Mouse (Mus musculus) kidney, postnatal 14 days (tissue): ENCODE data around the gene Lrrc32.

Source experiments
- DNase-seq: peaks from one replicate; pipeline ENCODE4 v3.0.0; 2022; ENCODE audit warnings: mixed read lengths

The Lrrc32 gene

GRCm38 (mm10) chr7:98489131-98489530, at the start of gene Lrrc32:
Gene Lrrc32 (plus strand): TSS chr7:98489283.
- no peak for DNase-seq

GRCm38 (mm10) chr7:98439956-98440466, 49.1 kb upstream of the Lrrc32 start, which contains the start of gene Gucy2d:
Gene Gucy2d (plus strand): TSS chr7:98440416.
- DNase-seq, result no peak

GRCm38 (mm10) chr7:98446873-98447272, 42.2 kb upstream of the Lrrc32 start:
- no peak for DNase-seq

- DNase-seq, result peak; percentile 25
Observed at GRCm38 (mm10) chr7:98447585-98448308, 41.3 kb upstream of the Lrrc32 start.

- no peak for DNase-seq
Observed at GRCm38 (mm10) chr7:98448309-98448630, 40.8 kb upstream of the Lrrc32 start.

GRCm38 (mm10) chr7:98449696-98450095, 39.4 kb upstream of the Lrrc32 start:
- DNase-seq, result no peak

DNA sequence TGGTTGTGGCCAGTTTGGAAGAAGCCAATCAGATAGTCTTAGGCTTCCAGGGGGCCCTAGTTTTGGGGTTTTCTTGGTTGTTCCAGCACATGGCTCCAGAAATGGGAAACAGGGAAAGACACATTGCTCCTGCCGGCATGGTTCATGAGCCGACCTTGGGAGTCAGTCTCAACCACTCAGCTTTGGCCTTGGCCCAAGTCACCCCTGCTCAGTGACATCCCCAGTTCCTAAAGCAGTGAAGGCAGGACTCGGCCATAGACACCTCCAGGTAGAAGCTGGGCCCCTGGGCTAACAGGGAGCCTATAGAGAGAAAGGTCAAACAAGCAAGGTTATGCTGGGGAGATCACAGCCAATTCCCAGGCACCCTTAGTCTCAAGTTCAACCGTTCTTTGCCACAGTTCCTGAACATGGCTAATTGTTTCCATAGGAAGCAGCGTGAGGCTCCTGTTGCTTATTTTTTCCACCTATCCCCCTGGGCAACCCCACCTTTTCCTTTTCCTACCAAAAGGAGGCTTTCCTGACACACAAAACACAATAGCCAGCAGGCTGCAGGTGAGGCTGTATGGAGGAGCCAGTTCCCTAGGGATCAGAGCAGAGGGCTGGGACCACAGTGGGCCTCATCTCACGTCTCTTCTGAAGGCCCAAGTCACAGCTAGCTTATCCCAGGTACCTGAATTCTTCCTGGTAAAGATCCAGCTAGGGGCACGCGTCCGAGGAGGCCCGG, 34.5 kb upstream of the Lrrc32 start:
- no peak for DNase-seq

- no peak for DNase-seq
Observed at GRCm38 (mm10) chr7:98460319-98460718, 28.8 kb upstream of the Lrrc32 start.

- no peak for DNase-seq
Observed at GRCm38 (mm10) chr7:98469089-98469488, 20.0 kb upstream of the Lrrc32 start.

DNA sequence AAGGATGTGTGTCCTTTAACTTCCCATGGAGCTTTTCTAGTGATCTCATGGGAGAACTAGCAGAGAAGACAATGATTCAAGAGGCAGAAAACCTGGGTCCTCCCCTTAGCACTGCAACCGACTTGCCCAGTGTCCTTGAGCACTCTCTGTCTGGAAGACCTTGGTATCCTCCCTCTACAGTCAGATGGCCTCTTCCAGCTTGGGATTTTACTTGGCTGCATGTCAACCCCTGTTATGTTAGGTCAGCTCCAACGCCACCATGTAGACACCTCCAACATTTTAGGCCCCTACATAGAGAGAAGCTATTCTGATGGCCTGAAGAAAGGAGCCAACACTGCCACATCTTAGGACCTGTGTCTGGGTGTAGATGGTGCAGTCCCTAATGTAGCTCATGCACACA, 16.6 kb upstream of the Lrrc32 start:
- DNase-seq, result no peak

DNA sequence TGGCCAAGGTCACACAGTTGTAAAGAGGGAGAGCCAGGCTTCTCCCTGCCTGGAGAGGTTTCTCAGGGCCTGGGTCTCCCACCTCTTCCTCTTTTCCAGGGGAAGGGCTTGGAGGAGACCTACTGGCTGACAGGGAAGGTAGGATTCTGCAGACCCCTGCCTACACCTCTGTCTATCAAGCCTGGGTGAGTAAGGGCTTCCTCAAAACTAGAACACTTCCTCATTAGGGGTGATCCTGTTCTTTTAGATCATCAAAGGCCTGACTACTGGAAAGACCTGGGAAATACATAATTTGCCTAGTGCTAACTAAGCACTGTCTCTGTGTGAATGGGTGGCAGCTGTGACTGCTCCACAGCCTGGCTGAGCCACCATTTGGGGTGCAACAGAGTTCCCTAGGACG, 14.5 kb upstream of the Lrrc32 start:
- no peak for DNase-seq

GRCm38 (mm10) chr7:98477153-98477552, 11.9 kb upstream of the Lrrc32 start:
- DNase-seq, result no peak

DNA sequence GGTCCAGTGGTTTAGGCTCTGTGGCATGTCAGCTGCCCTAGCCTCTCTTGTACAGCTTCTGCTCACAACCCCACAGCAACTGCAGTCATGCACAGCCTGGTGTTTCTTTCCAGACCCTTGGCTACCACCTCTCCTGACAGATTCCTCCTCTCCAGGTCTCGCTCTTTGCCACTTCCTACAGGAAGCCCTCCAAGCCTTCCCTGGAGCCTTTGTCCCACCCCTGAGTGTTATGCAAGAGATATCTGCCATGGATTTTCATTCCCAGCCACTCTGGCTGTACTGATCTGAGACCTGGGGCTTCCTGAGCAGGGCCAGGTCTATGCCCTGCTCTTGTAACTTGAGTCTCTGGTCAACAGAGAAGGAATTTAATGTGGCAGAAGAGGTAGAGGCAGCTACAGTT, 8.6 kb upstream of the Lrrc32 start:
- DNase-seq, result no peak

DNA sequence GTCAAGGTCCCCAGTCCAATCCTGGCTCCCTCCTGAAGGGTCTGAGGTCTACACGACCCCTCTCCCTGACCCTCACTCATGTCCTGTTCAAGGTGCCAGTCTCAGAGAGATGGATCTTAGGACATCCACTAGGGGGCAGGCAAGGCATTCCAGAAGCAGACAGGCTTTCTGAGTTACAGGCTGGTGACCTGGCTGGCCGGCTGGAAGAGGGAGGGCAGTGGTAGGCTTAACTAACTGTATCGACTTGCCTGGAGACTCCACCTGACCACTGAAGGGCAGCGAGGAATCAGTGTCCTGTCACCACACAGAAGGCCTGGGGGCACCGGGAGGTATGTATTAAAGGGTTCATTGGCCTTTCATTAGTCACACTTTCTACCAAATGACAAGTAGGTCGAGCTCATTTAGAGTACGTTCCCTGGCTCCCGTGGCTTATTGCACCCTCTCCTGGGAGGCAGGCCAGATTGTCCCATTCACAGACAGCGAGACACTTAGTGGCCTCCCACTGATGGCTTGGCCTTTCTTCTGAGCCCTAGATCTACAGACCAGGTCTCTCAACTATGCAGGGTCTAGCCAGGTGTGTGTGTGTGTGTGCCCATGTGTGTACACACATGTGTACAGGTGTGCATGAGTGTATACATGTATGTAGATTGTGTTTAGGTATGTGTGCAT, 7.9 kb upstream of the Lrrc32 start:
- peak; percentile 87 for DNase-seq

- DNase-seq, result no peak
Observed at GRCm38 (mm10) chr7:98481861-98482260, 7.2 kb upstream of the Lrrc32 start.

DNA sequence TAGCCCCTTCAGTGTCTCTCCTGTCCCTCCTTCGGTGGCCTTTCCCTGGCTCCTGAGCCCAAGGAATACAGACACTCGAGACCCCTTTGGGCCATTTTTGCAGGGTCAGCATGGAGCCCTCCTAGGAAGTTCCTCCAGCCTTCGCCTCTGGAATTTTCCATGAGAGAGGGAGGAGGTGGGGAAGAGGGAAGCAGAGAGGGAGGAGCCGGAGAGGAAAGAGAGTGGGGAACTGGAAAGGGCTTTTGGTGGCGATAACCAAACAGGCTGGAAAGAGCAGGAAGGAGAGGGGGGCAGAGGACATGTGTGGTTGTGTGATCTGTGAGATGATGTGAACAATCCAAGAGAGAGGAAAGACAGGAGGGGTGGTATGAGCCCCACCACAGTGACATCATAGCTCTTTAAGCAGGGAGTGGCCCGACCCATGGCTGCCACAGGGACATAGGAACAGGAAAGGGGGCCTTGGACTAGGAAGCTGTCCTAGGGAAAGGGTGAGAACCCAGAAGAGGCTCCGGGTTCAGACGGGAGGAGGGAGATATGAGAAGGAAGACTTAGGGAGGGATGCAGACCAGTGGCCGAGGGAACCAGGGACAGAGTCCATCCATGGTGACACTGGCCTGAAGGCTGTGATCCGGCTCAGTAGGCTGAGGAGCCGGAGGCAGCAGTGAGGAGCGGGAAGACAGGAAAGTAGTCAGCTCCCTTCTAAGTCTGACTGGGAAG, 6.4 kb upstream of the Lrrc32 start:
- peak; percentile 54 for DNase-seq

GRCm38 (mm10) chr7:98483268-98483607, 5.8 kb upstream of the Lrrc32 start:
- no peak for DNase-seq

GRCm38 (mm10) chr7:98484878-98485277, 4.2 kb upstream of the Lrrc32 start:
- no peak for DNase-seq

DNA sequence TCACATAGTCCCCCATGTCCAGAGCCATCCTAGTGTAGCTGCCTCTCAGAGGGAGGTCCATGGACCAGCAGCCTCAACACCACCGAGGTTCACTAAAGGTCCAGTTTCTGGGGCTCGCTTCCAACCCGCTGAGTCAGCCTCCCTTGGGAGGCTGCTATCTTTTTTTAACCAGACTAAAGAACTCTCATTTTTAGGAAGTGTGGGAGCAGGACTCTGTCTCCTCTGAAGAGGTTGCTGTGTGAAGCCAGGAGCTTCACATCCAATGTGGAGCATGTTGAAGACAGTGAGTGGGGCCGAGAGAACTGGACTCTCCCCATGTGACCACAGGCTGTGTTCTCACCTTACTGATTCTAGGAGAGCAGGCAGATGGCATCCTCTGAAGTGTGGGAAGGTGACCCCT, 3.6 kb upstream of the Lrrc32 start:
- no peak for DNase-seq

DNA sequence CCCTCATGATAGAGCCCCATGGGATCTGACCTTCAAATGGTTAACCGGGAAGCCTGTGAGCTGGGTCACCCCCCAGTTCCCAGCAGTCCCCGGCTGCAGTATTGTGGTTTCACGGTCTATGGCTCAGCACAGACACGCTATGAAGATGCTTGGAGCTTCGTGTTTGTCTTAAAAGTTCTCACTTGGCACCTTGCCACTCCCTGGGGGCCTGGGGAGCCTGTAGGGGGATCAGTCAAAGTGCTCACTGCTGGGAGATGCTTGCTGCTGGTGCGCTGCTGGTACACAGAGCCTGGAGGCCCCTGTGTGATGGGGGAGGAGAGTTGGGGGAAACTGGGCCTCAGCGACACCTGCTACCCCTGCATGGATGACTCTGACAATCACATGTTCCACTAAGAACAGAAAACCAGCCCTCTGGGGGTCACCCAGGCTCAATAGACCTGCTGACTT, 2.6 kb upstream of the Lrrc32 start:
- DNase-seq, result no peak

DNA sequence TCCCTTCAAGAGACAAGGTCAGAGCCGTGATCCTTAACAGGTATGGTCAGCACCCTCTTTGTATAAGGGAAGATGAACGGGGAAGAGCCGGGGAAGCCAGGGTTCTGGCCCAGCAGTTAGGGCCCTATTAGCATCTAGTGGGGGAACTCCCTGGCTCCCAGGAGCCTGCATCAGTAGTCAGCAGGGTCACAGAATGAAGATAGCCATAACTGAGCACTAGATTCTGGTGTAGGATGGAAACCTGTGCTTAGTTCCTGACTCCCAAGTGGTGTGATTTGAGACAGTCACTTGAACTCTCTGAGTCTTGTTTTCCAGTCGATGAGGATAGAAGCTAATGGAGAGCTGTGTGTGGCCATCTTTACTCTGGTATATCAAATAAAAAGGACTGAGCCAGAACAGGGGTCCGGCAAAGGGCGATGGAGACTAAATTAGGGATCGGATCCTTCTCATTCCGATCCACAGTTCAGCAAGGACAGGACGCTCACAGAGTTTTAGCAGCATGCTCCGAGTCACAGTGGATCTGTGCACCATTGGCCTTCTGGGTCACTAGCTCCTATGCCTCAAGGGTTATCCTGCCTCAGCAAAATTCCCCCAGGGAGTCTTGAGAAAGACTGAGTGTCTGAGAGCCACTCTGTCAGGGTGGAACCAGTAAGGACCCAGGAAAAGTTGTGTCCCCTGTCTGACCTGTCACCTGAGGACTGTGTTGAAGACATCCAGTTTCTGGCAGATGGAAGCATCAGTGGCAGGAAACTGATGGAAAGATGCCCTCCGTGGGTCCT, 1.7 kb upstream of the Lrrc32 start:
- no peak for DNase-seq

- no peak for DNase-seq
Observed at GRCm38 (mm10) chr7:98488398-98489130, 519 bp upstream of the Lrrc32 start.
